Mouse (Mus musculus): ENCODE results near the gene Fam209. TPM values are rescaled to one million over a fixed set of nuclear protein-coding genes. Genes with fewer than 3 reads are reported as not detected.

Fam209 gene
- polyA plus RNA-seq, 1 experiment from 2014 or later = not detected

GRCm38 (mm10) chr2:172510056-172510712, 37.9 kb downstream of the Fam209 start:
- 83% methylated on average over 15 of the region's 15 CpGs for WGBS

GRCm38 (mm10) chr2:172510899-172511298, 38.6 kb downstream of the Fam209 start:
- H3K9me3 ChIP-seq (replicated peaks; ENCODE audit: control insufficient read depth, low read length) = no peaks in the 10 kb centered on the region
- H3K4me1 ChIP-seq (ENCODE audit: control insufficient read depth, insufficient read depth, low read length) = no peaks in the 10 kb centered on the region
- ATAC-seq (ENCODE audit: insufficient read depth, low FRiP score) = no peak
- no peak overlapping the region for H3K27ac ChIP-seq (ENCODE audit: low read length)
- H3K27me3 ChIP-seq (ENCODE audit: control insufficient read depth, insufficient read depth, low read length) = no peaks in the 10 kb centered on the region
- H3K36me3 ChIP-seq (ENCODE audit: control insufficient read depth, insufficient read depth, low read length) = no peaks in the 10 kb centered on the region
- no peak overlapping the region for H3K9ac ChIP-seq (ENCODE audit: low read length)
- WGBS = 46% methylated on average over 3 of the region's 3 CpGs
- H3K4me2 ChIP-seq (ENCODE audit: low read depth, low read length) = no peak overlapping the region
- H3K4me3 ChIP-seq (replicated peaks; ENCODE audit: low read length) = no peak overlapping the region

More at GRCm38 (mm10) chr2:172510056-172510712, 37.9 kb downstream of the Fam209 start:
- no peaks in the 10 kb centered on the region for H3K9me3 ChIP-seq (replicated peaks; ENCODE audit: control insufficient read depth, low read length)
- H3K36me3 ChIP-seq (ENCODE audit: control insufficient read depth, insufficient read depth, low read length) = no peaks in the 10 kb centered on the region
- H3K9ac ChIP-seq (ENCODE audit: low read length) = no peak overlapping the region
- no peaks in the 10 kb centered on the region for H3K27me3 ChIP-seq (ENCODE audit: control insufficient read depth, insufficient read depth, low read length)
- no peak overlapping the region for H3K4me2 ChIP-seq (ENCODE audit: low read depth, low read length)
- no peak for ATAC-seq (ENCODE audit: insufficient read depth, low FRiP score)
- H3K4me3 ChIP-seq (replicated peaks; ENCODE audit: low read length) = no peak overlapping the region
- H3K27ac ChIP-seq (ENCODE audit: low read length) = no peak overlapping the region
- no peaks in the 10 kb centered on the region for H3K4me1 ChIP-seq (ENCODE audit: control insufficient read depth, insufficient read depth, low read length)

GRCm38 (mm10) chr2:172516407-172516992, 44.2 kb downstream of the Fam209 start:
- WGBS = 23% methylated on average over 11 of the region's 11 CpGs

GRCm38 (mm10) chr2:172520616-172521371, 48.5 kb downstream of the Fam209 start:
- Histone ChIP-seq H3K36me3 (ENCODE audit: control insufficient read depth, insufficient read depth, low read length) (no peaks in the 10 kb centered on the region), H3K9ac (ENCODE audit: low read length) (no peak overlapping the region), H3K27ac (ENCODE audit: low read length) (no peak overlapping the region), H3K4me1 (ENCODE audit: control insufficient read depth, insufficient read depth, low read length) (no peaks in the 10 kb centered on the region), H3K27me3 (ENCODE audit: control insufficient read depth, insufficient read depth, low read length) (no peaks in the 10 kb centered on the region), H3K9me3 (replicated peaks; ENCODE audit: control insufficient read depth, low read length) (no peaks in the 10 kb centered on the region), H3K4me2 (ENCODE audit: low read depth, low read length) (no peak overlapping the region), H3K4me3 (replicated peaks; ENCODE audit: low read length) (no peak overlapping the region)
- WGBS = 80% methylated on average over 9 of the region's 9 CpGs
- ATAC-seq (ENCODE audit: insufficient read depth, low FRiP score) = no peak

More at GRCm38 (mm10) chr2:172516407-172516992, 44.2 kb downstream of the Fam209 start:
- 0 out of 2 replicates have a peak, but pooled peaks have one; percentile 29 for ATAC-seq (ENCODE audit: insufficient read depth, low FRiP score)
- Histone ChIP-seq H3K4me2 (ENCODE audit: low read depth, low read length) (no peak overlapping the region), H3K9me3 (replicated peaks; ENCODE audit: control insufficient read depth, low read length) (no peaks in the 10 kb centered on the region), H3K36me3 (ENCODE audit: control insufficient read depth, insufficient read depth, low read length) (no peaks in the 10 kb centered on the region), H3K4me1 (ENCODE audit: control insufficient read depth, insufficient read depth, low read length) (no peaks in the 10 kb centered on the region), H3K9ac (ENCODE audit: low read length) (no peak overlapping the region), H3K27ac (ENCODE audit: low read length) (no peak overlapping the region), H3K27me3 (ENCODE audit: control insufficient read depth, insufficient read depth, low read length) (no peaks in the 10 kb centered on the region), H3K4me3 (replicated peaks; ENCODE audit: low read length) (no peak overlapping the region)

- Histone ChIP-seq H3K4me2 (ENCODE audit: low read depth, low read length) (no peak overlapping the region), H3K36me3 (ENCODE audit: control insufficient read depth, insufficient read depth, low read length) (no peaks in the 10 kb centered on the region), H3K27me3 (ENCODE audit: control insufficient read depth, insufficient read depth, low read length) (no peaks in the 10 kb centered on the region), H3K9me3 (replicated peaks; ENCODE audit: control insufficient read depth, low read length) (no peaks in the 10 kb centered on the region), H3K9ac (ENCODE audit: low read length) (no peak overlapping the region), H3K27ac (ENCODE audit: low read length) (no peak overlapping the region), H3K4me3 (replicated peaks; ENCODE audit: low read length) (no peak overlapping the region), H3K4me1 (ENCODE audit: control insufficient read depth, insufficient read depth, low read length) (no peaks in the 10 kb centered on the region)
- WGBS = 83% methylated on average over 11 of the region's 12 CpGs
- ATAC-seq (ENCODE audit: insufficient read depth, low FRiP score) = no peak
These were observed 50.2 kb downstream of the Fam209 start for GRCm38 (mm10) chr2:172522528-172522927.

Other genes starting within 250 kb of the Fam209 start
- not detected in 2 replicates for gene Mc3r, start 224.0 kb upstream of the Fam209 start, polyA plus RNA-seq (2015; fragmentation: Nextera tagmentation; extraction: Ambion mirVana)
- 21.6 and 23.6 TPM in 2 replicates for gene Fam210b, start 127.0 kb upstream of the Fam209 start, polyA plus RNA-seq (2015; fragmentation: Nextera tagmentation; extraction: Ambion mirVana)
- gene Aurka, start 102.0 kb upstream of the Fam209 start, polyA plus RNA-seq (2015; fragmentation: Nextera tagmentation; extraction: Ambion mirVana) = 81.6 and 82.0 TPM in 2 replicates
- 30.1 and 31.2 TPM in 2 replicates for gene Cstf1, start 101.8 kb upstream of the Fam209 start, polyA plus RNA-seq (2015; fragmentation: Nextera tagmentation; extraction: Ambion mirVana)
- 0.18 and 0.44 TPM in 2 replicates for gene Cass4, start 78.7 kb upstream of the Fam209 start, polyA plus RNA-seq (2015; fragmentation: Nextera tagmentation; extraction: Ambion mirVana)
- gene Rtf2, start 32.0 kb upstream of the Fam209 start, polyA plus RNA-seq (2015; fragmentation: Nextera tagmentation; extraction: Ambion mirVana) = 69.8 and 73.7 TPM in 2 replicates
- 1.8 and 2.0 TPM in 2 replicates for gene Gcnt7, start 13.9 kb upstream of the Fam209 start, polyA plus RNA-seq (2015; fragmentation: Nextera tagmentation; extraction: Ambion mirVana)
- 7.6 and 8.4 TPM in 2 replicates for gene Tfap2c, start 77.1 kb downstream of the Fam209 start, polyA plus RNA-seq (2015; fragmentation: Nextera tagmentation; extraction: Ambion mirVana)